Mouse (Mus musculus): Measurements from ENCODE around the gene Tnf. TPM values are rescaled to one million over a fixed set of nuclear protein-coding genes. Genes with fewer than 3 reads are reported as not detected.

The Tnf gene
- polyA plus RNA-seq, 2 experiments from 2014 or later: 21.5 to 21.6 TPM

Other genes with a start within 250 kb of the Tnf start
- 1 to 10 TPM in 1 of 2 experiments, not detected in 1; 7.0 TPM for gene Hspa1b, start 242.8 kb downstream of the Tnf start, polyA plus RNA-seq (2017; shearing (Covaris generic))
- not detected for gene Gm20481, start 232.1 kb downstream of the Tnf start, polyA plus RNA-seq (2017; shearing (Covaris generic))
- 1 to 10 TPM in 1 of 2 experiments, under 1 TPM in 1; 0.17 to 5.1 TPM for gene Hspa1a, start 229.9 kb downstream of the Tnf start, polyA plus RNA-seq (2017; shearing (Covaris generic))
- gene Hspa1l, start 229.3 kb downstream of the Tnf start, polyA plus RNA-seq (2017; shearing (Covaris generic)): under 1 TPM in 1 of 2 experiments, not detected in 1; 0.46 TPM
- gene Lsm2, start 220.1 kb downstream of the Tnf start, polyA plus RNA-seq (2017; shearing (Covaris generic)): 10 to 100 TPM; 45.5 to 61.3 TPM
- 10 to 100 TPM; 28.5 to 29.1 TPM for gene Vars, start 201.0 kb downstream of the Tnf start, polyA plus RNA-seq (2017; shearing (Covaris generic))
- under 1 TPM; 0.11 to 0.12 TPM for gene Vwa7, start 185.4 kb downstream of the Tnf start, polyA plus RNA-seq (2017; shearing (Covaris generic))
- gene Sapcd1, start 174.0 kb downstream of the Tnf start, polyA plus RNA-seq (2017; shearing (Covaris generic)): 1 to 10 TPM; 1.8 to 2.1 TPM
- gene Msh5, start 155.3 kb downstream of the Tnf start, polyA plus RNA-seq (2017; shearing (Covaris generic)): 1 to 10 TPM; 1.3 to 1.6 TPM
- 100 to 1,000 TPM; 464 to 670 TPM for gene Clic1, start 152.0 kb downstream of the Tnf start, polyA plus RNA-seq (2017; shearing (Covaris generic))
- 1 to 10 TPM in 1 of 2 experiments, under 1 TPM in 1; 0.36 to 1.8 TPM for gene Ddah2, start 143.0 kb downstream of the Tnf start, polyA plus RNA-seq (2017; shearing (Covaris generic))
- not detected for gene Ly6g6c, start 136.6 kb downstream of the Tnf start, polyA plus RNA-seq (2017; shearing (Covaris generic))
- not detected for gene Mpig6b, start 135.8 kb downstream of the Tnf start, polyA plus RNA-seq (2017; shearing (Covaris generic))
- gene Ly6g6e, start 125.1 kb downstream of the Tnf start, polyA plus RNA-seq (2017; shearing (Covaris generic)): not detected
- not detected for gene Ly6g6d, start 123.9 kb downstream of the Tnf start, polyA plus RNA-seq (2017; shearing (Covaris generic))
- under 1 TPM in 1 of 2 experiments, not detected in 1; 0.29 TPM for gene Ly6g6f, start 116.4 kb downstream of the Tnf start, polyA plus RNA-seq (2017; shearing (Covaris generic))
- 10 to 100 TPM; 18.7 to 20.6 TPM for gene Abhd16a, start 112.7 kb downstream of the Tnf start, polyA plus RNA-seq (2017; shearing (Covaris generic))
- not detected for gene Ly6g5c, start 93.7 kb downstream of the Tnf start, polyA plus RNA-seq (2017; shearing (Covaris generic))
- 1 to 10 TPM; 1.9 to 2.4 TPM for gene Ly6g5b, start 86.6 kb downstream of the Tnf start, polyA plus RNA-seq (2017; shearing (Covaris generic))
- gene Gpank1, start 80.6 kb downstream of the Tnf start, polyA plus RNA-seq (2017; shearing (Covaris generic)): 10 to 100 TPM; 60.4 to 70.2 TPM
- 100 to 1,000 TPM; 274 to 355 TPM for gene Csnk2b, start 80.0 kb downstream of the Tnf start, polyA plus RNA-seq (2017; shearing (Covaris generic))
- 10 to 100 TPM; 22.6 to 26.3 TPM for gene D17H6S53E, start 75.6 kb downstream of the Tnf start, polyA plus RNA-seq (2017; shearing (Covaris generic))
- not detected for gene Apom, start 70.0 kb downstream of the Tnf start, polyA plus RNA-seq (2017; shearing (Covaris generic))
- gene Bag6, start 66.8 kb downstream of the Tnf start, polyA plus RNA-seq (2017; shearing (Covaris generic)): 10 to 100 TPM; 26.2 to 34.1 TPM
- 10 to 100 TPM; 38.8 to 78.9 TPM for gene Prrc2a, start 37.1 kb downstream of the Tnf start, polyA plus RNA-seq (2017; shearing (Covaris generic))
- 1 to 10 TPM in 1 of 2 experiments, under 1 TPM in 1; 0.91 to 1.9 TPM for gene Aif1, start 25.9 kb downstream of the Tnf start, polyA plus RNA-seq (2017; shearing (Covaris generic))
- gene Lst1, start 13.6 kb downstream of the Tnf start, polyA plus RNA-seq (2017; shearing (Covaris generic)): 10 to 100 TPM in 1 of 2 experiments, 1 to 10 TPM in 1; 5.4 to 13.4 TPM
- 100 to 1,000 TPM; 134 to 383 TPM for gene Ltb, start 7.6 kb downstream of the Tnf start, polyA plus RNA-seq (2017; shearing (Covaris generic))
- gene Lta, start 3.3 kb upstream of the Tnf start, polyA plus RNA-seq (2017; shearing (Covaris generic)): 10 to 100 TPM; 70.5 to 90.5 TPM
- 1 to 10 TPM in 1 of 2 experiments, not detected in 1; 1.8 TPM for gene Gm16181, start 18.8 kb upstream of the Tnf start, polyA plus RNA-seq (2017; shearing (Covaris generic))
- 1 to 10 TPM; 2.3 to 4.0 TPM for gene Atp6v1g2, start 31.7 kb upstream of the Tnf start, polyA plus RNA-seq (2017; shearing (Covaris generic))
- 1 to 10 TPM; 3.4 to 4.4 TPM for gene Nfkbil1, start 33.8 kb upstream of the Tnf start, polyA plus RNA-seq (2017; shearing (Covaris generic))
- gene Ddx39b, start 39.7 kb upstream of the Tnf start, polyA plus RNA-seq (2017; shearing (Covaris generic)): 100 to 1,000 TPM; 200 to 247 TPM
- gene H2-D1, start 60.7 kb upstream of the Tnf start, polyA plus RNA-seq (2017; shearing (Covaris generic)): 1,000 to 10,000 TPM; 3,460 to 4,099 TPM
- gene H2-Q1, start 118.4 kb upstream of the Tnf start, polyA plus RNA-seq (2017; shearing (Covaris generic)): not detected
- gene H2-Q2, start 140.2 kb upstream of the Tnf start, polyA plus RNA-seq (2017; shearing (Covaris generic)): 1 to 10 TPM; 7.5 to 8.8 TPM
- gene H2-Q4, start 177.6 kb upstream of the Tnf start, polyA plus RNA-seq (2017; shearing (Covaris generic)): 10 to 100 TPM; 12.1 to 12.7 TPM
- 100 to 1,000 TPM; 450 to 531 TPM for gene H2-Q6, start 222.8 kb upstream of the Tnf start, polyA plus RNA-seq (2017; shearing (Covaris generic))
- gene H2-Q7, start 237.1 kb upstream of the Tnf start, polyA plus RNA-seq (2017; shearing (Covaris generic)): 1,000 to 10,000 TPM; 1,012 to 1,237 TPM